Mouse (Mus musculus) thymus, adult 2 months (tissue): ENCODE measurements around the gene Spo11. TPM values are rescaled to one million over a fixed set of nuclear protein-coding genes. Genes with fewer than 3 reads are reported as not detected.

ENCODE experiments used
- DNase-seq: peaks from one replicate; pipeline ENCODE4 v3.0.0; 2021
- H3K27ac ChIP-seq: fragments of 200-500 bp; 2 replicates; pipeline ENCODE4 v1.5.1; 2012; ENCODE audit warnings: low read length, control low read depth; ENCODE audit not compliant: control insufficient read depth, insufficient read depth
- H3K27me3 ChIP-seq: fragments of 200-500 bp; 2 replicates; pipeline ENCODE4 v1.6.1; 2012; ENCODE audit warnings: mild to moderate bottlenecking, low read length, moderate library complexity, mixed read lengths; ENCODE audit not compliant: control insufficient read depth, insufficient read depth
- H3K36me3 ChIP-seq: fragments of 200-500 bp; 2 replicates; pipeline ENCODE4 v1.6.1; 2012; ENCODE audit warnings: mild to moderate bottlenecking, low read length, moderate library complexity; ENCODE audit not compliant: control insufficient read depth, insufficient read depth
- H3K4me1 ChIP-seq: fragments of 200-500 bp; replicated peaks from 2 replicates; pipeline ENCODE4 v1.6.1; 2012; ENCODE audit warnings: low read length; ENCODE audit not compliant: control insufficient read depth, insufficient read depth
- H3K4me3 ChIP-seq: fragments of 200-500 bp; 2 replicates; pipeline ENCODE4 v1.5.1; 2012; ENCODE audit warnings: mild to moderate bottlenecking, low read length, control low read depth, moderate library complexity; ENCODE audit not compliant: control insufficient read depth, insufficient read depth
- CTCF ChIP-seq: fragments of 200-500 bp; IDR thresholded peaks from 2 replicates; pipeline ENCODE4 v1.5.1; 2012; ENCODE audit warnings: mild to moderate bottlenecking, control low read depth, low read length, moderate library complexity, borderline replicate concordance; ENCODE audit not compliant: control insufficient read depth, poor library complexity, insufficient read depth; ENCODE audit errors: extremely low read depth
- POLR2A ChIP-seq: fragments of 200-500 bp; IDR thresholded peaks from 2 replicates; pipeline ENCODE4 v1.6.1; 2012; ENCODE audit warnings: mild to moderate bottlenecking, low read length, control low read depth, moderate library complexity; ENCODE audit not compliant: control insufficient read depth, poor library complexity, insufficient read depth; ENCODE audit errors: extremely low read depth
- WGBS: fragments of 180-500 bp; shearing (Covaris S2); methylation state at CpG from one replicate; pipeline ENCODE4 v1.1.7; 2018; 5-methylcytosine and 5-hydroxymethylcytosine counted together
- polyA plus RNA-seq: library from polyadenylated mRNA; depleted of rRNA; stranded (reverse); fragments of >200 nt; gene quantifications from 2 replicates; pipeline ENCODE4 v1.2.3, GENCODE M21; 2012

Gene Spo11
- polyA plus RNA-seq, 1 experiment = 126 TPM

- 78% methylated on average over 30 of the region's 30 CpGs for WGBS
- Histone ChIP-seq H3K36me3 (no peaks in the 10 kb centered on the region), H3K27ac (no peak overlapping the region), H3K4me3 (no peak overlapping the region), H3K27me3 (no peaks in the 10 kb centered on the region), H3K4me1 (peaks cover 44% of the 10 kb centered on the region)
- TF ChIP-seq CTCF (no peak), POLR2A (no peak)
- DNase-seq = no peak
These were observed 42.4 kb upstream of the Spo11 start for GRCm38 (mm10) chr2:172934891-172935740.

- no peak overlapping the region for H3K27ac ChIP-seq
These were observed 41.5 kb upstream of the Spo11 start for GRCm38 (mm10) chr2:172935776-172936562.

GRCm38 (mm10) chr2:172936844-172937243 lies 40.7 kb upstream of the Spo11 start:
- 91% methylated on average over 5 of the region's 5 CpGs for WGBS
- Histone ChIP-seq H3K36me3 (no peaks in the 10 kb centered on the region), H3K4me1 (peaks cover 50% of the 10 kb centered on the region), H3K27me3 (no peaks in the 10 kb centered on the region), H3K27ac (no peak overlapping the region), H3K4me3 (no peak overlapping the region)
- TF ChIP-seq CTCF = no peak
- TF ChIP-seq POLR2A = no peak
- DNase-seq = no peak

More at GRCm38 (mm10) chr2:172935776-172936562, 41.5 kb upstream of the Spo11 start:
- Histone ChIP-seq H3K4me1 (peaks cover 49% of the 10 kb centered on the region), H3K27me3 (no peaks in the 10 kb centered on the region), H3K4me3 (no peak overlapping the region), H3K36me3 (no peaks in the 10 kb centered on the region)
- TF ChIP-seq POLR2A (no peak), CTCF (no peak)
- no peak for DNase-seq
- 94% methylated on average over 12 of the region's 12 CpGs for WGBS

GRCm38 (mm10) chr2:172937326-172938190 lies 39.9 kb upstream of the Spo11 start:
- peaks cover 50% of the 10 kb centered on the region for H3K4me1 ChIP-seq
- DNase-seq = no peak
- H3K27me3 ChIP-seq = no peaks in the 10 kb centered on the region
- no peak overlapping the region for H3K27ac ChIP-seq
- 49% methylated on average over 12 of the region's 12 CpGs for WGBS
- no peaks in the 10 kb centered on the region for H3K36me3 ChIP-seq
- TF ChIP-seq CTCF (no peak), POLR2A (no peak)
- H3K4me3 ChIP-seq = no peak overlapping the region

GRCm38 (mm10) chr2:172938761-172939638 lies 38.5 kb upstream of the Spo11 start:
- 2% methylated on average over 57 of the region's 57 CpGs for WGBS
- 0 out of 2 replicates have a peak, but pooled peaks have one; percentile 34 for TF ChIP-seq CTCF
- no peak for TF ChIP-seq POLR2A
- H3K4me3 ChIP-seq = peak overlapping the region; percentile 64
- peaks cover 47% of the 10 kb centered on the region for H3K4me1 ChIP-seq
- DNase-seq = peak; percentile 64
- H3K36me3 ChIP-seq = no peaks in the 10 kb centered on the region
- no peak overlapping the region for H3K27ac ChIP-seq
- H3K27me3 ChIP-seq = no peaks in the 10 kb centered on the region

- no peaks in the 10 kb centered on the region for H3K27me3 ChIP-seq
- no peak overlapping the region for H3K27ac ChIP-seq
- under 1% methylated on average over 26 of the region's 26 CpGs for WGBS
These were observed 37.9 kb upstream of the Spo11 start for GRCm38 (mm10) chr2:172939639-172940002.

More at GRCm38 (mm10) chr2:172939639-172940002, 37.9 kb upstream of the Spo11 start:
- no peak for DNase-seq
- Histone ChIP-seq H3K4me1 (peaks cover 44% of the 10 kb centered on the region), H3K4me3 (peak overlapping the region; percentile 64), H3K36me3 (no peaks in the 10 kb centered on the region)
- TF ChIP-seq POLR2A = 0 out of 2 replicates have a peak, but pooled peaks have one; percentile 2
- TF ChIP-seq CTCF = no peak
